Mouse (Mus musculus) midbrain, embryonic 15.5 days (tissue): ENCODE results near the gene Ntm. TPM values are rescaled to one million over a fixed set of nuclear protein-coding genes. Genes with fewer than 3 reads are reported as not detected.
A peak's percentile ranks its signal among the peaks of the same experiment; 100 is the strongest.

Experiments
- ATAC-seq: fragments of 200-750 bp; cut with Nextera tagmentation; replicated peaks from 2 replicates; pipeline ENCODE4 v1.8.0; 2017; ENCODE audit warnings: moderate TSS enrichment
- H3K27ac ChIP-seq: fragments of 300-500 bp; sonication (generic); 2 replicates; pipeline ENCODE4 v1.5.1; 2015; ENCODE audit warnings: mild to moderate bottlenecking, inconsistent platforms
- H3K27me3 ChIP-seq: fragments of 300-500 bp; sonication (generic); replicated peaks from 2 replicates; pipeline ENCODE4 v1.6.1; 2015; ENCODE audit warnings: inconsistent platforms
- H3K36me3 ChIP-seq: fragments of 300-500 bp; sonication (generic); replicated peaks from 2 replicates; pipeline ENCODE4 v1.6.1; 2015; ENCODE audit warnings: inconsistent platforms
- H3K4me1 ChIP-seq: fragments of 300-500 bp; sonication (generic); 2 replicates; pipeline ENCODE4 v1.6.1; 2015; ENCODE audit warnings: inconsistent platforms
- H3K4me2 ChIP-seq: fragments of 300-500 bp; sonication (generic); 2 replicates; pipeline ENCODE4 v1.6.1; 2015; ENCODE audit warnings: inconsistent platforms, mild to moderate bottlenecking, moderate library complexity
- H3K4me3 ChIP-seq: fragments of 300-500 bp; sonication (generic); 2 replicates; pipeline ENCODE4 v1.5.1; 2015; ENCODE audit warnings: mild to moderate bottlenecking, inconsistent platforms
- H3K9ac ChIP-seq: fragments of 300-500 bp; sonication (generic); 2 replicates; pipeline ENCODE4 v1.6.1; 2015; ENCODE audit warnings: mild to moderate bottlenecking, inconsistent platforms
- H3K9me3 ChIP-seq: fragments of 300-500 bp; sonication (generic); 2 replicates; pipeline ENCODE4 v1.6.1; 2016; ENCODE audit warnings: inconsistent platforms
- WGBS: fragments of 180-500 bp; shearing (Covaris S2); methylation state at CpG from one replicate; pipeline ENCODE4 v1.1.7; 2015; ENCODE audit warnings: mixed read lengths; 5-methylcytosine and 5-hydroxymethylcytosine counted together
- polyA plus RNA-seq: library from polyadenylated mRNA; unstranded; fragments of >200 nt; fragmentation: Nextera tagmentation; extraction: Ambion mirVana; gene quantifications from 2 replicates; pipeline ENCODE4 v1.2.1, GENCODE M21; 2015

Ntm gene
- polyA plus RNA-seq, 1 experiment from 2014 or later: 246 TPM

DNA sequence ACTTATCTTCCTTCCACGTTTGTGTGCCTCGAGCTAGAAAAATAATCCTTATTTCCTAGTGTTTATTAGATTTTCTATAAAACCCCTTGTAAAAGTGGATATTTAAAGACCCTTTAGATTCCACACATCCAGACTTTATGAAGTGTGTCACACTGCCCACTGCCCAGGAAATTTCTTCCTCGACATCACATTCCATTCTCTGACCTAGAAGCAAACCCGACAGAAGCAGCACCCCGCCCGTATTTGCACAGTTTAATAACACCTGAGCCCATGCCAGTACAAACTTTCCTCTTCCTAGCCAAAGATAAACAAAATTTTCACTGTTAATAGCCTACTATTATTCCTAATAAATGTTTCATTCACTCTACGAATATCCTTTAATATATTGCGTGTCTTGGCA, 562.8 kb downstream of the Ntm start:
- WGBS: 79% methylated on average over 8 of the region's 8 CpGs
- Histone ChIP-seq H3K4me3 (no peak overlapping the region), H3K27me3 (no peaks in the 10 kb centered on the region), H3K36me3 (no peaks in the 10 kb centered on the region), H3K9me3 (no peaks in the 10 kb centered on the region), H3K27ac (no peak overlapping the region), H3K9ac (no peak overlapping the region), H3K4me2 (no peak overlapping the region), H3K4me1 (no peaks in the 10 kb centered on the region)
- no peak for ATAC-seq

DNA sequence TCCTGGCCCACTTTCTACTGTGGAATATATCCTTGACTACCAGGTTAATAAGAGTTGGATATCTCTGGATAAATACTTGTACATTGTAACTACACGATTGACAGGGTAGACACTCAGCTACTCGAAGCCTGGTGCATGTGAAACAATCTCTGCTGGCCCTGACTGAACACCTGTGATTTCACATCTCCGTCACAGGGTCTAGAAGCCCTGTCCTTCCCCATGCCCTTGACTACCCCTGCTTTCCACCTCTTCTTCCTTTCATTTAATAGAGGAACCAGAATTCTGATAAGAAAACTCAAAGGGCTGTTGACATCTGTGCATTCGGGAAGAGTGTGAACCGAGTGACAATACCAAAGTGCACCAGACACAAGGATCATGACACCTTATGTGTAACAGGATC, 566.8 kb downstream of the Ntm start:
- H3K4me1 ChIP-seq: peaks cover under 1% of the 10 kb centered on the region; the same call in 1 of the 2 replicates
- no peaks in the 10 kb centered on the region for H3K27me3 ChIP-seq
- H3K9ac ChIP-seq: no peak overlapping the region
- ATAC-seq: no peak
- H3K4me3 ChIP-seq: no peak overlapping the region
- H3K27ac ChIP-seq: no peak overlapping the region
- no peaks in the 10 kb centered on the region for H3K36me3 ChIP-seq
- 93% methylated on average over 5 of the region's 5 CpGs for WGBS
- no peaks in the 10 kb centered on the region for H3K9me3 ChIP-seq
- no peak overlapping the region for H3K4me2 ChIP-seq

DNA sequence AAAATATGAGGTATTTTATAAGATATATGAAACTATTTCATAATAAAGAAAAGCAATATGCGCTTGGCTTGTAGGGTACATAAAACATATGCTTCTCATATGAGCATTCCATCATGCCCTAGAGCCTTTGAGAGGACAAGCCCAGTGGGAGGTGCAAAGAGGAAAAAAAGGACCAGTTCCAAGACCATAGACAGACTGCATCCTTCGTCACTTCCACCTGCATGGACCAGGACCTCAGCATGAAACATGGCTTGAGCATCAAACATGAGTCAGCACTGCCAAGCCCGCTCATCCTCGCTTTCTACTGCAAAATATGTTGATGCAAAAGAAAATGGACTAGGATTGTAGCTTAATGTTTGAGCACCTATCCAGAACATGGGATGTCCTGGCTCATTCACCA, 569.8 kb downstream of the Ntm start:
- H3K4me3 ChIP-seq: no peak overlapping the region
- no peaks in the 10 kb centered on the region for H3K27me3 ChIP-seq
- no peaks in the 10 kb centered on the region for H3K36me3 ChIP-seq
- no peaks in the 10 kb centered on the region for H3K9me3 ChIP-seq
- ATAC-seq: no peak
- no peak overlapping the region for H3K9ac ChIP-seq
- peaks cover 6% of the 10 kb centered on the region; the same call in 1 of the 2 replicates for H3K4me1 ChIP-seq
- no peak overlapping the region for H3K4me2 ChIP-seq
- H3K27ac ChIP-seq: no peak overlapping the region
- WGBS: 94% methylated on average over 4 of the region's 4 CpGs

DNA sequence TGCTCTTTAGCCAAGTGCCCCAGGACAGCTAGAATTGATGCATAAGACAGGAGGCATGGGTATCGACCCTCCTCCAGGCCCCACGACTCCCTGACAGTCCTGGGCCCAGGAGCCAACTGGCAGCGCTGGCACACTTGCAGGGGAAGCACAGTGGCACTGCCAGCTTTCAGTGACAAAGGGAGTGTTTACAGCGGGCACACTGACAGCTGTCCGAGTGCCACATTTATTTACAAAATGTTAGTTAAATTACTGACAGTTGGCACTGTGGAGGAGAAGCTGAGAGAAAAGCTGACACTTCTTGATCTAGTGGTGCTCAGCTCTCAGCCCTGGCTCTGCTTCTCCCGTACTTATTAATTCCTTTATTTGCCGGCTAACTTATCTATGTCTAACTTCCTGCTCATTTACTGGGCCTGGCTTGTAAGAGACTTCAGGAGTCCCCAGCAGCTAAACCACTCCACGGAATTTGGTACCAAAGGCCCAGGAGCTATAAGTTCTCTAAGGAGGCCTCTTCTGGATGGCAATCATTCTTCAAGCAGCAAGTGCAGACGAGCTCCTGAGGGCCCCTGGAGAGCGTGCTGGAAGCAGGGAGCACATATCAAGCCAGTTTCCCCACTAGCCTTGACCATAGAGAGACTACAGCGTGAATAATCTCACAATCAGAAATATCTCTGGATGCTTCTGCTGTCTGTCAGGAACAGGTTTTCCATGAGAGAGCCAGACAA, 572.0 kb downstream of the Ntm start:
- no peak overlapping the region for H3K9ac ChIP-seq
- no peak overlapping the region for H3K4me2 ChIP-seq
- peaks cover 6% of the 10 kb centered on the region; the same call in 1 of the 2 replicates for H3K4me1 ChIP-seq
- H3K9me3 ChIP-seq: no peaks in the 10 kb centered on the region
- H3K27ac ChIP-seq: no peak overlapping the region
- H3K27me3 ChIP-seq: no peaks in the 10 kb centered on the region
- ATAC-seq: 0 out of 2 replicates have a peak, but pooled peaks have one; percentile 17
- 69% methylated on average over 11 of the region's 11 CpGs for WGBS
- H3K4me3 ChIP-seq: no peak overlapping the region
- no peaks in the 10 kb centered on the region for H3K36me3 ChIP-seq

DNA sequence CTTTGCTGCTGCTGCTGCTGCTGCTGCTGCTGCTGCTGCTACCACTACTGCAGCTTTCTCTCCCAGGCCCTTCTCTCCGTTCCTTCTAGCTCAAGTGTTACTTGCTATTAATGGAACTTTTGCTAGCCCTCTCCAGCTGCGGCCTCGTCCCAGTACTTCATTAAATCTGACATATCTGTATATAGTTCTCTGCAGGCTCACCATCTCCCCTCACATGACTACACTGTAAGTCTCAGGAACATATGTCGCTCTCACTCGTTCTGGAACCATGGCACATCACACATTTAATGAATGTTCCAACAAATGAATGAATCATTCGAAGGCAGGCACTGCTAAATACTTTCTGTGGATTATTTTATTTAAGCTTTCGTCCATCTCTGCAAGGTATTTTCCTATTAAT, 573.7 kb downstream of the Ntm start:
- Histone ChIP-seq H3K4me3 (no peak overlapping the region), H3K27me3 (no peaks in the 10 kb centered on the region), H3K27ac (no peak overlapping the region), H3K9me3 (no peaks in the 10 kb centered on the region), H3K9ac (no peak overlapping the region), H3K4me1 (peaks cover 6% of the 10 kb centered on the region; the same call in 1 of the 2 replicates), H3K4me2 (no peak overlapping the region), H3K36me3 (no peaks in the 10 kb centered on the region)
- no peak for ATAC-seq
- WGBS: 73% methylated on average over 7 of the region's 7 CpGs

DNA sequence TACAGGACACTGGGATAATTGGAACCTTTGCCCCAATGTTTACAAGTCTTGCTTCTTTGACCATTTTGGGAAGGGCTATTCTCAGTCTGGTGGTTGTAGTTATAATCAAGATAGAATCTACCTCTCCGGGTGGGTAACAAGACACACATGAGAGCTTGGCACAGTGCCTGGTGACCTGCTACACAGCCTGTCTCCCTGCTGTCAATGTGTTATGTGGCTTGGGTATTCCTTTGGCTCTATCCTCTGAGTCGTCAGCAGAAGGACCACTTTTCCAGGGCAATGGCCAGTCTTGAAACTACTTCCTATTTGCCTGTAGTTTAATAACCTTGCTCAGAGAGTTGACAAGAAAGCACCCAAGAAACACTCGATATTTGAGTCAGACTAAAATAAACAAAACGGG, 575.8 kb downstream of the Ntm start:
- H3K9me3 ChIP-seq: no peaks in the 10 kb centered on the region
- no peak overlapping the region for H3K4me2 ChIP-seq
- peaks cover 6% of the 10 kb centered on the region; the same call in 1 of the 2 replicates for H3K4me1 ChIP-seq
- 80% methylated on average over 4 of the region's 4 CpGs for WGBS
- no peak for ATAC-seq
- H3K4me3 ChIP-seq: no peak overlapping the region
- H3K27me3 ChIP-seq: no peaks in the 10 kb centered on the region
- no peaks in the 10 kb centered on the region for H3K36me3 ChIP-seq
- no peak overlapping the region for H3K27ac ChIP-seq
- H3K9ac ChIP-seq: no peak overlapping the region

DNA sequence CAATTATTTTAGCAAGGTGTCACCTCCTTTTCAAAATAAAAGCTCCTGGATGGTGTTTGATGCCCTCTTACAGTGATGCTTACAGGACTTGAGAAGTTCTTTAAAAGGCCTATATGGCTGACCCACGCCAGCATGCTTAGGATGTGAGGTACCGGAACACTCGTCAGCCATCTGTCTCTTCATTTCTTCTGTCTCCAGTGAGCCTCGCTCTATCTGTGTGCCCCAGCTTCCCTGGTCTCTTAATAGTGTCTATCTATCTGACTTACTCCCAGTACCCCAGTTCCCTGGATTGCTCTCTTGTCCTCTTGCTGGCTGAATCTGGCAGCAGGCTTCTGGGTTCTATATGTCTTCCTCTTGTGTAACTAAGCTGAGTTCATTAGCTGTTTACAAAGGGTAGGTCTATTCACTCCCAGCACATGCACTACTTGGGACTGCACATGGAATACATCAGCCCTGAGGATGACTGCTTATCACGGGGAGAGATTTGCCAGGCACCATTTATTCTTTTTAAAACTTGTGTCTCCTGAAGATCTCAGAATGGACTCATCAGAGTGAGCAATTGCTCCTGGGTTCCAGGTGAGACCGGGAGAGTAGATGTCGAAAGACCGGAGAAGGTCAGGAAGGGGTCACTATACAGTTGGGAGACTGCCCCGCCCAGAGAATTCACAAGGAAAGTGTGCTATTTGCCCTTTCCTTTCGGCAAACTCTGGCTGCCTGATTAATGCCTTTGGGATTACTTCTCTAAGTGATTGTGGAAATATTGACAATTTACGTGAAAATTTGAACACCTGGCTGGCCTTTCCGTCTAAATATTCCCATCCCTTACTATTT, 585.6 kb downstream of the Ntm start:
- ATAC-seq: no peak
- WGBS: 88% methylated on average over 12 of the region's 12 CpGs
- no peaks in the 10 kb centered on the region for H3K27me3 ChIP-seq
- H3K9me3 ChIP-seq: no peaks in the 10 kb centered on the region
- H3K36me3 ChIP-seq: no peaks in the 10 kb centered on the region
- H3K27ac ChIP-seq: no peak overlapping the region
- H3K4me2 ChIP-seq: no peak overlapping the region
- no peak overlapping the region for H3K4me3 ChIP-seq
- H3K9ac ChIP-seq: no peak overlapping the region
- H3K4me1 ChIP-seq: peaks cover 19% of the 10 kb centered on the region

DNA sequence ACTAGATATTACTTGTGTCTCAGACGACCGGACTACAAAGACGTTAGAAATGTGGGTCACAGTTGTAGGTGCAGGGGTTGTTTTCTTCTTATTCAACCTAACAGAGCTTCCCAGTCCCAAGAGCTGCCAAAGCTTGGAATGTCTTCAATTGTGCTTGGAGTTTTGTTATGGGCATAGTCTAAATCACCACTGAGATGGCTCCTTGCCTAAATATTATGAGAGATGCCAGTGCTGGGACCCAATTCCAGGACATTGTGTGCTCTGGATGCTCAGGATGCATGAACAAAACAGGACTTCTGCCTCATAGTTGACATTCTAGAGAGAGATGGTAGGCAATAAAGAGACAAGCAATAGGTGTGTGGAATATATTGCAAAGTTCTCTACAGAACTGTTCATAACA, 591.6 kb downstream of the Ntm start:
- ATAC-seq: no peak
- H3K9ac ChIP-seq: no peak overlapping the region
- H3K4me2 ChIP-seq: no peak overlapping the region
- peaks cover 8% of the 10 kb centered on the region; the same call in 1 of the 2 replicates for H3K4me1 ChIP-seq
- WGBS: 91% methylated on average over 3 of the region's 3 CpGs
- H3K36me3 ChIP-seq: no peaks in the 10 kb centered on the region
- H3K27me3 ChIP-seq: no peaks in the 10 kb centered on the region
- no peaks in the 10 kb centered on the region for H3K9me3 ChIP-seq
- H3K4me3 ChIP-seq: no peak overlapping the region
- no peak overlapping the region for H3K27ac ChIP-seq

DNA sequence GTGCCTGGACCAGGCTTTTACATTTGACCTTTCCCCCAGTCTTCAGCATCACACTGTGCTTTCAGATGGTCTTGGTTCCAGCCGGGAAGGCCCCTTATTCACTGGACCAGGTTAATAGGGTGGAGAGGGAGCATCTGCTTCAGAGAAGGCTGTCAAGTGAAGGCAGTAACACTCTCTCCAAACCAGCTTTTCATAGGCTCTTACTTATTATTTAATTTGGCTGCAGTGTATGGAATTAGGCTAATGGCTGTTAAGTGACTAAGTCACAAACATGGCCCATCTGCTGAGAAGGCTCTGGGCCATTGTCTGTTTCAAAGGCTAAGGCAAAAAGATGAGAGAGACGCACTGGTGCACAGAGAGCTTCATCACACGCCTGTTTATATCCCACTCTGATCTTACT, 593.3 kb downstream of the Ntm start:
- WGBS: 71% methylated on average over 3 of the region's 3 CpGs
- H3K9ac ChIP-seq: no peak overlapping the region
- H3K27me3 ChIP-seq: no peaks in the 10 kb centered on the region

DNA sequence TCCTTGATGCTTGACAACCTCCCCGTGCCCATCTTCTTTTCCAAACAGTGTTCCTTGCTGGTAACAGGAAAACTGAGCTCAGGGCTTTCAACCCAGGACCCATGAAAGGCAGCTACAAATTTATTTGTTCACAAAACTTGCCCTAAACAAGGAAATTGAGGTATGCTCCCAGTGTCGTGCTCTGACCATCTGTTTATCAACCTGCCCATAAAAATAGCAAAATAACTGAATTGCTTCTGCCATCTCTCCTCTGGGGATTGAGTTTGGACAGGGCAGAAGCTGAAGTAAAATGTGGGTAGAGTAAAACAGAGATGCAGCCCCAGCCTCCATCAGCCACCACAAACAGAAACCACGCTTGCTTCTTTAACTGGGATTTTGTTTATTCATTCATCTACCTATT, 594.6 kb downstream of the Ntm start:
- WGBS: 57% methylated on average over 3 of the region's 3 CpGs
- H3K4me1 ChIP-seq: peaks cover 8% of the 10 kb centered on the region; the same call in 1 of the 2 replicates
- no peaks in the 10 kb centered on the region for H3K36me3 ChIP-seq
- H3K4me3 ChIP-seq: no peak overlapping the region
- H3K4me2 ChIP-seq: no peak overlapping the region
- ATAC-seq: no peak
- no peaks in the 10 kb centered on the region for H3K9me3 ChIP-seq
- no peaks in the 10 kb centered on the region for H3K27me3 ChIP-seq
- no peak overlapping the region for H3K9ac ChIP-seq
- no peak overlapping the region for H3K27ac ChIP-seq

More for the DNA sequence above, 593.3 kb downstream of the Ntm start:
- no peak overlapping the region for H3K4me3 ChIP-seq
- no peaks in the 10 kb centered on the region for H3K36me3 ChIP-seq
- H3K4me2 ChIP-seq: no peak overlapping the region
- no peak for ATAC-seq
- H3K9me3 ChIP-seq: no peaks in the 10 kb centered on the region
- H3K4me1 ChIP-seq: peaks cover 8% of the 10 kb centered on the region; the same call in 1 of the 2 replicates
- H3K27ac ChIP-seq: no peak overlapping the region

DNA sequence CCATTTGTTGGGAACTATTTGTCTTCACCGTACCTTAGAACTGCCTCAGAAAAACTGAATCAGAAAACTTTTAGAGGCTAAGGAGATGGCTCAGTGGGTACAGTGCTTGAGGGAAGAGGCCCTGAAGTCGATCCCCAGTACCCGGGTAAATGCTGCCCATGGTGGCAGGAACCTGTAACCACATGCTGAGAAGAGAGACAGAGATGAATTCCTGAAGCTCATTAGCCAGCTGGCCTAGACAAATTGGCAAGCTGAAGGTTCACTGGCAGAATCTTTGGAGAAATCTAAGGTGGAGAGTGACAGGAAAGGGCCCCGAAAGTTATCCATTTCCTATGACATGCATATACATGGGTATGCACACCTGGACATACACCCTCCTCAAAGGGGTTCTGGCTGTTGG, 605.1 kb downstream of the Ntm start:
- no peaks in the 10 kb centered on the region for H3K4me1 ChIP-seq
- no peak overlapping the region for H3K4me2 ChIP-seq
- ATAC-seq: no peak
- no peak overlapping the region for H3K4me3 ChIP-seq
- no peak overlapping the region for H3K9ac ChIP-seq
- H3K27me3 ChIP-seq: no peaks in the 10 kb centered on the region
- 82% methylated on average over 4 of the region's 4 CpGs for WGBS
- H3K27ac ChIP-seq: no peak overlapping the region
- no peaks in the 10 kb centered on the region for H3K36me3 ChIP-seq
- H3K9me3 ChIP-seq: no peaks in the 10 kb centered on the region

DNA sequence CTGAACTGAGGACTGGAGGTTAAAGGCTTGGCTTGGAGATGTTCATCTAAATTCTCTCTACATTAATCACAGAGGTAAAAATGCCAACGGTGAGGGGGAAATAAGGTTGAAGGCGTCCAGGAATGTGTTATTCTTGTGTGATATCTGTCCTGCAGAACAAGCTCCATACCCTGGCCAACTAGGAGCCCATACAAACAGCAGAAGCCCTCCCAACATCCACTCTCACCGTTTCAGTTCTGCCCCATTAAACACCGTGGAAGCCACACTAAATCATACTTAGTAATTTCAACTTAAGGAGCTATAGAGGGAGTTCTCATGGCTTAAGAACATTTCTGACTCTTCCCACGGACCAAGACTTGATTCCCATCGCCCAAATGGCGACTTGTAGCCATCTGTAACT, 620.6 kb downstream of the Ntm start:
- no peaks in the 10 kb centered on the region for H3K4me1 ChIP-seq
- no peak overlapping the region for H3K4me3 ChIP-seq
- 89% methylated on average over 7 of the region's 7 CpGs for WGBS
- no peaks in the 10 kb centered on the region for H3K9me3 ChIP-seq
- no peak overlapping the region for H3K9ac ChIP-seq
- ATAC-seq: no peak
- no peak overlapping the region for H3K27ac ChIP-seq
- H3K36me3 ChIP-seq: no peaks in the 10 kb centered on the region
- no peak overlapping the region for H3K4me2 ChIP-seq
- no peaks in the 10 kb centered on the region for H3K27me3 ChIP-seq
